ENCODE assay signal across 9 mouse cellular contexts in the genomic region with DNA sequence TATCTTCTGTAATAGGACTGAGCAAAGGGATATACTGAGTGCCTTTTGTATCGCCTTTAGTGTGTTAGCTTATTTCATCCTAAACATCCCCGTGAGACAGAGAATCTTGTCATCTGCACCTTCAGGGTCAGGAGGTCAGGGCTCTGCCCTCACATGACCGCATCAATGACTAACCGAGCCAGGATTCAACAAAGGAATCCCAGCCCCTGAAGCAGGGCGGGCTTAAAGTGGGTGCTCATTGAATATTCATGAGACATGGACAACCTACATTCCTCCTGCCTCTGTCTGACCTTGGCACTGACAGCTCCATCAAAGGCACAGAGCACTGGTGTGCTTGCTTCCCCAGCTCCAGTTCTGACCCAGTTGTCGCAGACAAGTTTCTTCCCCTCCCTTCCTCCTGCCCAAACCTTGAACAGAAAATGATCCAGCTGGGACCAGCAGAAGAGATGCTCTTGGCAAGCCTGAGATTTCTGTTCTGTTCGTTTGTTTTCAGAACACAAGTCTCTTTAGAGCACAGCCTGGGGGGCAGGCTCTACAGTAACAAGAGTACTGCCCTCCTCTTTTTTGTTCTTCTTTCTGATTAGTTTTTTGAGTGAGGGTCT.
DNase-seq lines count a peak whose midpoint lies in the region; ATAC-seq and TF ChIP-seq lines count a peak whose summit lies in the region.
"Had no signal": no experiment of that assay in that cellular context is flagged by ENCODE, and none has a peak within 500 bp of the region (broad histone marks: within the 10 kb centered on the region; RNA-seq: fewer than 3 reads in every experiment).

No protein-coding gene starts in this region.

- H3K9ac ChIP-seq in kidney, embryonic 14.5 days (ENCODE audit: low read depth, low read length), result no peak overlapping the region

- no peak overlapping the region for H3K4me2 ChIP-seq in kidney, embryonic 14.5 days (replicated peaks; ENCODE audit: low read depth, low read length)

- no peak for ATAC-seq in kidney, embryonic 14.5 days (ENCODE audit: low FRiP score, low TSS enrichment)
- peak; percentile 52 for ATAC-seq in Patski

- in situ Hi-C loops in Patski (cut with MboI; ENCODE audit: low pct_unique_long_range_greater_than_20kb), result loop anchor here (25.0 kb wide), 3 partner anchors 487 to 887 kb away; partner anchors contain the start of genes Olfr139, Olfr398, Olfr399 and Zfp616

- DNase-seq in kidney, adult 11 months, result peak; percentile 52
- DNase-seq in ES-CJ7 (ENCODE audit: low read depth, low spot score) (peak; percentile 87), Patski (ENCODE audit: low read depth, low spot score) (no peak)
- DNase-seq in kidney, postnatal 36 days, result peak; percentile 14 to 30
- no peak for DNase-seq in thymus, postnatal 10 days (ENCODE audit: low spot score in 2 of 2)
- DNase-seq in testis, postnatal 14 days (ENCODE audit: low spot score), result no peak
- DNase-seq: cerebellum, postnatal 10 days had no signal

- H3K27ac ChIP-seq in kidney, embryonic 14.5 days (ENCODE audit: low read depth, low read length), result no peak overlapping the region
- H3K27ac ChIP-seq: kidney, postnatal 0 days had no signal

- CTCF ChIA-PET in Patski (lab: Charles Lee), result interaction anchor here (1.4 to 3.4 kb wide), 3 partner anchors 67 to 173 kb away, joined by 4 to 29 read pairs (median 6); no protein-coding TSS in a partner anchor

- no peaks in the 10 kb centered on the region for H3K9me3 ChIP-seq in kidney, embryonic 14.5 days (ENCODE audit: control insufficient read depth, low read length)

- no peak for TF ChIP-seq CTCF in Patski (IDR thresholded peaks at IDR 0.05)

- H3K4me3 ChIP-seq in kidney, embryonic 14.5 days (ENCODE audit: low read length), result no peak overlapping the region

- 0 out of 2 replicates have a peak, but pooled peaks cover 5% of the 10 kb centered on the region for H3K4me1 ChIP-seq in kidney, embryonic 14.5 days (ENCODE audit: control insufficient read depth, insufficient read depth, low read length)

- WGBS in kidney, embryonic 14.5 days, result 15% methylated on average over 7 of the region's 7 CpGs

- POLR2A ChIA-PET in Patski (lab: Charles Lee), result interaction anchor here (0.6 kb wide), 1 partner anchor 135 kb away, joined by 3 read pairs; no protein-coding TSS in a partner anchor

- no peaks in the 10 kb centered on the region for H3K27me3 ChIP-seq in kidney, embryonic 14.5 days (ENCODE audit: control insufficient read depth, insufficient read depth, low read length)
- H3K27me3 ChIP-seq in Patski, result no peaks in the 10 kb centered on the region

- H3K36me3 ChIP-seq in kidney, embryonic 14.5 days (ENCODE audit: control insufficient read depth, insufficient read depth, low read length), result no peaks in the 10 kb centered on the region

Comparison
In these comparisons a context has a peak if more than half of its experiments do, and no peak if none do; other contexts are left out.
1. DNase-seq: peak in kidney, adult 11 months (single experiment), ES-CJ7 (single experiment) and kidney, postnatal 36 days (2 of 2); none in Patski (single experiment), thymus, postnatal 10 days (0 of 2) and testis, postnatal 14 days (single experiment).